In the genomic region with DNA sequence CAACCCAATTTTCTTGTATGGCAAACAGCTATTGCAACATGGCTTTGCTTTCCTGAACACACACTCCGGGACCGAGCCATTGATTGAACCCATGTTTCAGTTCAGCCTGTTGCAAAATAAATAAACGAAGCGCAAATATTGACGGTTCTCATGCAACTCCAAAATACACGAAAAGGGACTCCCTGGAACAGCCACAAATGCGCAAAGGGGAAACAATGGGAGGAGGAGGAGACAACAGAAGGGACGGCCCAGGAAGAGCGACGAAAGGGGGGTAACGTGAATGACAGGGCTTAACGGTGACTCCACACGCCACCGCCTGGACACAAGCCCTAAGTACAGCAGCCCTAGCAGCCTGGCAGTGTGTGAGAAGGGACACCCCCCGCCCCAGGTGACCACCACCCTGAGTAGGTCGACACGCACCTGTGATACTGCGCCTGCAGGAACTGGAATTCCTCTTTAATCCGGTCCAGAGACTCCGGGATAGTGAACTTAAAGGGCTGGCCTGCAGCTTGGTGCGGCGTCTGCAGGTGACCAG, we compare ENCODE assay signal across 8 mouse cellular contexts. TPM values are rescaled to one million over a fixed set of nuclear protein-coding genes. Genes with fewer than 3 reads are reported as not detected.
DNase-seq lines count a peak whose midpoint lies in the region; ATAC-seq and TF ChIP-seq lines count a peak whose summit lies in the region.

No protein-coding gene starts in this region.

- WGBS in lung, embryonic 15.5 days, result 1% methylated on average over 22 of the region's 22 CpGs
- 2% methylated on average over 22 of the region's 22 CpGs for WGBS in thymus, adult 2 months

- peak overlapping the region; percentile 91 for H3K4me2 ChIP-seq in lung, embryonic 15.5 days

- H3K4me3 ChIP-seq in ES-E14 (ENCODE audit: insufficient read depth in 1 of 2, low read depth in 1 of 2, low read length in 2 of 2, poor library complexity in 1 of 2, severe bottlenecking in 1 of 2), result peak overlapping the region; percentile 84
- peak overlapping the region; percentile 89 for H3K4me3 ChIP-seq in lung, embryonic 15.5 days
- peak overlapping the region; percentile 32 for H3K4me3 ChIP-seq in thymus, adult 2 months (ENCODE audit: control insufficient read depth, insufficient read depth, low read length)

- peaks cover 0 to 3% of the 10 kb centered on the region in 2 experiments; a peak in 1 of 4 replicates for H3K4me1 ChIP-seq in ES-E14 (ENCODE audit: control insufficient read depth in 2 of 2, insufficient read depth in 2 of 2, low read length in 2 of 2, poor library complexity in 1 of 2)
- peaks cover 39% of the 10 kb centered on the region for H3K4me1 ChIP-seq in lung, embryonic 15.5 days
- H3K4me1 ChIP-seq in thymus, adult 2 months (replicated peaks; ENCODE audit: control insufficient read depth, insufficient read depth, low read length), result peaks cover 9% of the 10 kb centered on the region

- H3K9me3 ChIP-seq in ES-E14 (ENCODE audit: control insufficient read depth, insufficient read depth, low read depth, low read length), result no peaks in the 10 kb centered on the region
- H3K9me3 ChIP-seq in lung, embryonic 15.5 days, result no peaks in the 10 kb centered on the region

- TF ChIP-seq POLR2A in thymus, adult 2 months (IDR thresholded peaks at IDR 0.05; ENCODE audit: control insufficient read depth, extremely low read depth, insufficient read depth, low read length, poor library complexity), result no peak

- no peak overlapping the region for H3K27ac ChIP-seq in ES-E14 (ENCODE audit: insufficient read depth, low read depth, low read length, poor library complexity, severe bottlenecking)
- peak overlapping the region; percentile 97 for H3K27ac ChIP-seq in lung, embryonic 15.5 days
- no peak overlapping the region for H3K27ac ChIP-seq in thymus, adult 2 months (ENCODE audit: control insufficient read depth, insufficient read depth, low read length)

- peak; percentile 63 to 69 for ATAC-seq in hematopoietic stem cell, adult 5-6 weeks (replicated peaks in 1 of 2; ENCODE audit: insufficient read depth in 1 of 2, low FRiP score in 2 of 2, low TSS enrichment in 1 of 2, low read depth in 1 of 2, poor library complexity in 2 of 2, severe bottlenecking in 2 of 2)
- peak; percentile 36; the same call in 1 of the 2 replicates for ATAC-seq in lung, embryonic 15.5 days (ENCODE audit: borderline replicate concordance, extremely low read depth, low FRiP score, low TSS enrichment)

- peaks cover 2% of the 10 kb centered on the region for H3K36me3 ChIP-seq in ES-E14 (ENCODE audit: control insufficient read depth, insufficient read depth, low read length, poor library complexity, severe bottlenecking)
- no peaks in the 10 kb centered on the region for H3K36me3 ChIP-seq in lung, embryonic 15.5 days
- H3K36me3 ChIP-seq in thymus, adult 2 months (ENCODE audit: control insufficient read depth, insufficient read depth, low read length), result no peaks in the 10 kb centered on the region

- H3K9ac ChIP-seq in ES-E14 (ENCODE audit: insufficient read depth, low read depth, low read length, poor library complexity, severe bottlenecking), result no peak overlapping the region; the same call in 1 of the 2 replicates
- H3K9ac ChIP-seq in lung, embryonic 15.5 days, result peak overlapping the region; percentile 82

- peak; percentile 36 for DNase-seq in ES-E14 (ENCODE audit: low read depth, low spot score)
- DNase-seq in cerebellum, adult 11-12 months, result peak; percentile 81
- DNase-seq in forelimb bud, embryonic 11.5 days (ENCODE audit: low read depth, low spot score), result peak; percentile 68
- DNase-seq in layer of hippocampus, adult 9-10 months (ENCODE audit: low spot score), result peak; percentile 77
- peak; percentile 63 for DNase-seq in ovary, adult 18-20 months (ENCODE audit: low spot score)
- peak; percentile 58 for DNase-seq in thymus, adult 2 months

- peak; percentile 55; the same call in 1 of the 2 replicates for TF ChIP-seq CTCF in thymus, adult 2 months (IDR thresholded peaks at IDR 0.05; ENCODE audit: borderline replicate concordance, control insufficient read depth, extremely low read depth, insufficient read depth, low read length, poor library complexity)

- in situ Hi-C loops in ES-E14 (cut with MboI; ENCODE audit: low sequenced_read_pairs in 2 of 2, unreplicated experiment in 2 of 2), result no loop called here

- H3K27me3 ChIP-seq in lung, embryonic 15.5 days, result no peaks in the 10 kb centered on the region
- 0 out of 2 replicates have a peak, but pooled peaks cover 3% of the 10 kb centered on the region for H3K27me3 ChIP-seq in thymus, adult 2 months (ENCODE audit: control insufficient read depth, insufficient read depth, low read length)

TF ChIP-seq in ES-E14, 5 proteins besides CTCF, POLR2A, EP300 and RAD21:
- no peak for TF ChIP-seq HCFC1 (IDR thresholded peaks at IDR 0.05; ENCODE audit: borderline replicate concordance, insufficient read depth, low read length)
- TF ChIP-seq ZNF384 (IDR thresholded peaks at IDR 0.05; ENCODE audit: low read depth, low read length), result no peak
- no peak for TF ChIP-seq ZC3H11A (IDR thresholded peaks at IDR 0.05; ENCODE audit: borderline replicate concordance, low read depth, low read length)
- no peak for TF ChIP-seq CHD2 (IDR thresholded peaks at IDR 0.05; ENCODE audit: low read depth, low read length)
- TF ChIP-seq MAFK (IDR thresholded peaks at IDR 0.05; ENCODE audit: insufficient read depth, low read depth, low read length), result no peak

RNA-seq across cellular contexts. Expression of gene Tle1, which starts 1.8 kb away (rescaled TPM):
- 24.0 and 26.3 TPM in 2 replicates for total RNA-seq in ES-E14 (2012; rRNA removed)
- total RNA-seq in hematopoietic stem cell, adult 5-6 weeks (2017), result 16.8 and 38.6 TPM in 2 replicates
- 18.1 and 18.2 TPM in 2 replicates for polyA plus RNA-seq in lung, embryonic 15.5 days (2015; fragmentation: Nextera tagmentation; extraction: Ambion mirVana)
- 18.5 and 20.8 TPM in 2 replicates for polyA plus RNA-seq in thymus, adult 2 months (2012; rRNA removed)

Comparison
In these comparisons a context has a peak if more than half of its experiments do, and no peak if none do; other contexts are left out.
1. H3K4me3 ChIP-seq: peak in every context shown above with its lines; median percentile 89 in lung, embryonic 15.5 days; 84 in ES-E14; 32 in thymus, adult 2 months.